Mouse (Mus musculus) layer of hippocampus, adult 8-10 months (tissue): ENCODE results near the gene Hoxb5. TPM values are rescaled to one million over a fixed set of nuclear protein-coding genes. Genes with fewer than 3 reads are reported as not detected.

ENCODE experiments used
- DNase-seq, 2 experiments: peaks; one replicate each; pipeline ENCODE4 v3.0.0; 2022; ENCODE audit warnings: low spot score in 2 of 2
- total RNA-seq, 4 experiments: library from RNA; stranded (reverse); gene quantifications; 2 replicates each; pipeline ENCODE4 v1.2.4; 2022

The Hoxb5 gene
- total RNA-seq, 4 experiments from 2014 or later, result not detected

DNA sequence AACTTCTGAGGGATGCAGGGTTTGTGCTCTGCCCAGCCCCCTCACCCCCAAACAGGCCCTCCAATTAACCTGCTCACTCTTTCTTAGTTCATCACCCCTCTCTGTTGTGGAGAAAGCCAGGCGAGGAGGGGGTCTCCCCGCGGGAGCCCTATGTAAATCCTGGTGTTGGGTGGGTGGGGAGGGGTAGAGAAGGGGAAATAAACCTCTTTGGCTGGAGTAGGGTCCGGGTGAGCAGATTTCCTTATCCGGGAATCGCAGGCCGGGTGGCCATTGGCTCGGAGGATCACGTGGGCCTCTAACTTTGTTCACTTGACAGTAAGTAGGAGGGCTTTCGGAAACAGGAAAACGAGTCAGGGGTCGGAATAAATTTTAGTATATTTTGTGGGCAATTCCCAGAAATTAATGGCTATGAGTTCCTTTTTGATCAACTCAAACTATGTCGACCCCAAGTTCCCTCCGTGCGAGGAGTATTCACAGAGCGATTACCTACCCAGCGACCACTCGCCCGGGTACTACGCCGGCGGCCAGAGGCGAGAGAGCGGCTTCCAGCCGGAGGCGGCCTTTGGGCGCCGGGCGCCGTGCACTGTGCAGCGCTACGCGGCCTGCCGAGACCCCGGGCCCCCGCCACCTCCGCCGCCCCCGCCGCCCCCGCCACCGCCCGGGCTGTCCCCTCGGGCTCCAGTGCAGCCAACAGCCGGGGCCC, 15.4 kb downstream of the Hoxb5 start:
- DNase-seq, result no peak

GRCm38 (mm10) chr11:96319071-96319902, 16.2 kb downstream of the Hoxb5 start:
- DNase-seq, result no peak

- DNase-seq, result no peak
These were observed 16.8 kb downstream of the Hoxb5 start for GRCm38 (mm10) chr11:96319910-96320309.

- DNase-seq, result no peak
These were observed 17.6 kb downstream of the Hoxb5 start for GRCm38 (mm10) chr11:96320688-96321087.

GRCm38 (mm10) chr11:96321846-96322245, 18.7 kb downstream of the Hoxb5 start:
- no peak for DNase-seq

- DNase-seq, result no peak
These were observed 19.6 kb downstream of the Hoxb5 start for GRCm38 (mm10) chr11:96322738-96323137.

DNA sequence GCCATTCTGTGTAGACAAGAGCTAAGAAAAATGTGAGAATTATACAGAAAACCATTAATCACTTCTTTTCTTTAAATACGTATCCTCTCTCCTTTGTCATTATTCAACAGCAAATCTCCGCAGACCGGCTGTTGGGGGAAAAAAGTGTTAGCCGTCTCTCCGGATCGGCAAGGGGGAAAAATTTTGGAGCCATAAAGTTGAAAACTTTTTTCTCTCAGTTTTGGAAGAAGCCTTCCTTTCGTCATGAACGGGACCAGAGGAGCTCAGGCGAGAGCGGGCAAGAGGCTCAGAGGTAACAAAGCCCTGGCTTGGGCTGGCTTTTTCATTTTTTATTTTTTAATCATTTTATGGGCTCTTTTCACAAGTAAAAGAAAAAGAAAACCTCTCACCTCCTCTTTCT, 20.0 kb downstream of the Hoxb5 start, which contains the start of gene Hoxb3:
Gene Hoxb3, plus strand, starts transcription at position 173 of the 400 bp plus-strand sequence.
- no peak for DNase-seq

DNA sequence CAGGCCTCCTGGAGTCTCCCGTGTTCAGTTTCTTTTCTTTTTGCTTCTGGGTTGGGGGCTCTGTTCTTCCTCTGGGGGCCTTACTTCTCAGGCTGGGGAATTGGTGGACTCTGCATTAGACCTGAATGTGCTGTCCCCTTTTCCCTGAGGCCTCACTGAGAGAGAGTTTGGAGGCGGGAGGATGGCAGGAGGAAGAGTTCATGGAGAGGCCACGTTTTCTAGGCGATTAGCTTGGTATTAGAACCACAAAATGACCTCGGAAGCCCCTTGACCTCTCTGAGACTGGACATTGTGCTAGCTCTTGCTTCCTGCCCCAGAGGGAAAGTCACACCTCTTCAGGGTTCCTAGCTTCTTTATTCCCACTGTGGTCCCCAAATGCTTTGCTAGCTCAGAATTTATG, 21.0 kb downstream of the Hoxb5 start:
- no peak for DNase-seq

DNA sequence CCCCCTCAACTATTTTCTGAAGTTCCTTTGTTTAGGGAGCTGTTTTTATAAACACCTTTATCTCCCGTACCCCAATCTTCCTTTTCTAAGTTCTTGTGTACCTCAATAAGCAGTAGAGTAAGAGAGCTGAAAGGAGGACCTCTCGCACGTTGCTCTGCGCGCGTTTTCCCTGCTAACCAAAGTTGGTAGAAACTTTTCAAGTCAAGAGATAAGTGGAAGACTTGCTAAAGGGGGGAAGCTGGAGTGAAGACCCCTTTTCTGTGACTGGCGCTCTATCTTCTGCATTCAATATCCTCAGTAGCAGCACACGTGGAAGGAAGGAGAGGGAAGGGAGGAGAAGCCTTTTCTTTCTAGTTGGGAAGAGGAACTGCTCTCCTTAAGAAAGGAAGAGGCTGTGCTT, 21.8 kb downstream of the Hoxb5 start:
- DNase-seq, result no peak

- no peak for DNase-seq
These were observed 22.6 kb downstream of the Hoxb5 start for GRCm38 (mm10) chr11:96325747-96326212.

DNA sequence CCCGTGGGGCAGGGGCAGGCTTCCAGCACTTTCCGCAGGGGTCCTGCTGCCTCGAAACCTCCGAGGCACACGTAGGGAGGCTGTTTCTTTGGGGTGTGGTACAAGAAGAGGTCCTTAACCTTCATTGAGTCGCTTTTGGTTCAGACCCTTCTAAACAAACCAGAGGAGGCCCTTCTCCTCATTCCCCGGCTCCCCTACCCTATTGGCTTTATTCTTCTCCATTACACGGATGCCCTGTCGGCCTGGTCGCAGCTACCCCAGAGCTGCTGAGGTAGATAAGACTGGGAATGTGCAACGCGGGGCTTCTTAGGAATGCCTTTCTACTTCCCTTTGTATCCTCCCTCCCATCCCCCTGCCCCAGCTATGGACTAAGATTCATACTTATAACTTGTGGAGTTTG, 23.6 kb downstream of the Hoxb5 start:
- DNase-seq, result no peak

DNA sequence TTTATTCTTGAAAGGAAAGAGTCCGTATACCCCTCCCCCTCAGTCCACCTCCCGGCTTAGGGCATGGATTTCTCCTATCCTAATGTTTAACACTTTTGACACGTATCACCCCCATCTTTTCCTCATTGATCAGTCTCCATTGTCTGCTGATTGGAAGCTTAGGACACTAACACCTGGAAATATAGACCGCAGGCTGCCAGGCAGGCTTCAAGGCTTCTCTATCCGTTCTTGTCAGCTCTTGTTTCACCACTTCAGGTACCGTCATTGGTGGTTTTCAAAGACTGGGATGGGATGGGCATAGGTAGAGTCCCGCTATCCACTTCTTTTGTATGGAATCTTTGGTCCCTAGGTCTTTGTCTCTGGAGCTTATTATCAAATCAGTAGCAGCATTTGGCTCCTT, 24.0 kb downstream of the Hoxb5 start:
- DNase-seq, result no peak

DNA sequence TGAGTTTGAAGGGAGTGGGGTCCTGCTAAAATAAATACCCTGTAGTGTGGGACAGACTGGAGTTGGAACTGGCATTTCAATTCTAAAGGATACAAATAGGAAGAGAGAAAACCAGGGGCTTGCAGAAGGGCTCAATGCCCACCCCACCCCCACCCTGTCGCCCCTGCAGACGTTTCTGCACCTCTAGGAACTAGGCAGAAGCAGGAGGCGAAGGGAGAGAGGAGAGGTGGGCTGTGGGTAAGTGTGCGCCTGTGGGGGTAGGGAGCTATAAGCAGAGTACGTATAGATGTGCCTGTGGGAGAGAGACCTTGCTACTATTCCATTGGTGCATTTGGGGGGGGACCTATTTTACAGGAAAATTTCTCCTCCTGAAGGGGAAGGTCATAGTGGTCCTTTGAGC, 24.6 kb downstream of the Hoxb5 start:
- no peak for DNase-seq

- DNase-seq, result no peak
These were observed 25.5 kb downstream of the Hoxb5 start for GRCm38 (mm10) chr11:96328605-96329004.

DNA sequence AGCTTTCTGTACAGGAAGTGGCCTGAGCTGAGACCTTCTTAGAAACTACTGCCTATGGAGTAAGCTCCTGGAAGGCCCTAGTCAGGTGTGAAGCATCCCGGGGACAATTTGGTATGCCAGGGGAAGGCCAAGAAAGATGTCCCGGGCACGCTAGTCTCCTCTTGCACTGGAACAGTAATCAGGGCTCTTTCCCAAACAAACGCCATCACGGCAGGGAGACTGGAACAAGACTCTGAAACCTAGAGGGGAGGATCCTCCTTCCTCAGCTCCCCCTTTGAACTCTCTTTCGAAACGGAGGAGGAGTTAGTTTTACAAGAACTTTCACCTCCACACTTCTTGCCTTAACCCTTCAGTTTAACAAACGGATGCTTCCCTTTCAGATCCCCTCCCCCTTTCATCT, 29.0 kb downstream of the Hoxb5 start:
- no peak for DNase-seq

- DNase-seq, result no peak
These were observed 29.5 kb downstream of the Hoxb5 start for GRCm38 (mm10) chr11:96332618-96333032.

GRCm38 (mm10) chr11:96333241-96334001, 30.3 kb downstream of the Hoxb5 start:
- DNase-seq, result no peak

DNA sequence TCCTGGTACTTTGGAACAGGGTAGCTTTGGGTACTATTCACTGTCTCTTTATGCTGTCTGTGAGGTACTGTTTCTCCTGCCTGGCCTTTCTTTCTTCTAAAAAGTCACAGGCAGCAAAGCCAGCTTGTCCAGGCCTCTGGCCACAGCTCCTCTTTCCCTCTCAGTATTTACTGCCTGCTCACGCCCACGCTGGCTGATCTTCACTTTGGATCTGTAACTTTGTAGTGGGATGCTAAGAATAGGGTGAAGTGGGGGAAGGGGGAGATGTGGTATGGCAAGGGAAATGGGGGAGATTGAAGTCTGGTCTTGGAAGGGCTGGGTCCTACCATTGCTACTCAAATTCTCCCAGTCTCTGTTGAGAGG, 30.8 kb downstream of the Hoxb5 start:
- DNase-seq, result no peak

GRCm38 (mm10) chr11:96334998-96335397, 31.9 kb downstream of the Hoxb5 start:
- no peak for DNase-seq

GRCm38 (mm10) chr11:96336597-96336996, 33.5 kb downstream of the Hoxb5 start:
- no peak for DNase-seq

DNA sequence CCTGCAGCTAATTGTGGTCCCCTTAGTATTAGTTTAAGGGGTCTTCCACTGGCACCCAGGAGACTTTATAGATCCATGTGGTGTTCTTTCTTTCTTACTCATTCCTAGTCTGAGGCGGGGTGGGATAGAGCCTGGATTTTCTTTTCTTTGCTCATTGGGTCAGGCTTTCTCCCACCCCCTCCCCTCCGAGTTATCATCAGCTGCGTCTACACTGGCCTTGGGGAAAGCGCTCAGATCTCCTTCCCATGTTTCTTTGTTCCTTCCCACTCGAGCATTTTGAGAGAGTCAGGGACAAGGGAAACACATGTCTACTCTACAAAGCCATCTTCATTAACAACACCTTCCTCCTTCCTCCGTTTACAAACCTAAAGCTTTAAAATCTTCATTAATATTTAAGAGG, 33.9 kb downstream of the Hoxb5 start:
- DNase-seq, result no peak
